Mouse (Mus musculus) heart, postnatal 25 days (tissue): ENCODE measurements at regions not wholly inside any gene's neighbourhood (a gene's known extent, or its start where the extent isn't known, plus 50 kb on each side); places are given as distances from the start of the nearest gene placed in this dataset.

ENCODE experiments used
- DNase-seq: peaks from one replicate; pipeline ENCODE4 v3.0.0; 2022; ENCODE audit warnings: low spot score
- intact Hi-C: fragments of 180-260 bp; cut with DNase I; formaldehyde crosslinking; loops from one replicate; pipeline ENCODE4 v1.15.1; 2025

DNA sequence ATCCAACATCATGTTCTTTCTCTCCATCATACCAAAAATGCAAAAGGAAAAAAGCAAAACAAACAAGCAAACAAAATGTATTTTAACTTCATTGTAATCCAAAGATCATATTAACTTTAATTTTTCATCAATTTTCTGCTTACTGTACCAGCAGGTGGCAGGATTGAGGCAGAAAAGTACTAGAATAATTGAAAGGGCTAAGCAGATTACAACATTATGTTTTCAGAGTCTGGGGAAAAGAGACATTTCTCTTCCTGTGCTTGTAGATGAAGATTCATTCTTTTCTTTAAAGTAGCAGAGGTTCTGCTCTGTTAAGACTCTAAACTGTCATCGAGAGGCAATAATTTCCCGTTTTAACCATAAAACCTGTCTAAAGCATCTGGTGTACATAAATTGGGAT lies 394.7 kb upstream of the Slitrk6 start:
- no peak for DNase-seq
- intact Hi-C loops: loop anchor here (5.0 kb wide), 1 partner anchor 523 kb away; no protein-coding TSS in a partner anchor

GRCm38 (mm10) chr14:111116600-111116999 lies 361.7 kb upstream of the Slitrk6 start:
- no peak for DNase-seq
- intact Hi-C loops: no loop called here

GRCm38 (mm10) chr14:111103579-111103978 lies 348.6 kb upstream of the Slitrk6 start:
- intact Hi-C loops: no loop called here
- DNase-seq: no peak

- DNase-seq: no peak
- intact Hi-C loops: no loop called here
These were observed 345.3 kb upstream of the Slitrk6 start for GRCm38 (mm10) chr14:111100257-111100656.

DNA sequence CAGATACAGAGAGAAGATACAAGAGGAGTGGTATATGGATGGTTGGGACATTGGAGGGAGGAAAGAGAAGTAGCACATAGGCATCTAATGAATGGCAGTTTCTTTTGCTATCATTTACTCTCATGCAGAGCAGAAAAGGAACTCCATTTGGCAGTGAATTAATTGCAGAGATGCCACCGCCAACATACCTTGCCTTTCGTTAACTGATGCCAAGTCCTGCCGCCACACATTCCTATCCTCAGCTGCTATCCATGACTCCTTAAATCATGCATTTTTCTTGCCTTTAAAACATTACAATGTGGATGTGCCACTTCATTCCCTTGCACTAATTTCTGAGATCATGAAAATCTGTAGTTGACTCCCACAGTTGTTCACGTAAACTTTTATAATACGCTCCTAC lies 341.3 kb upstream of the Slitrk6 start:
- DNase-seq: no peak
- intact Hi-C loops: no loop called here

DNA sequence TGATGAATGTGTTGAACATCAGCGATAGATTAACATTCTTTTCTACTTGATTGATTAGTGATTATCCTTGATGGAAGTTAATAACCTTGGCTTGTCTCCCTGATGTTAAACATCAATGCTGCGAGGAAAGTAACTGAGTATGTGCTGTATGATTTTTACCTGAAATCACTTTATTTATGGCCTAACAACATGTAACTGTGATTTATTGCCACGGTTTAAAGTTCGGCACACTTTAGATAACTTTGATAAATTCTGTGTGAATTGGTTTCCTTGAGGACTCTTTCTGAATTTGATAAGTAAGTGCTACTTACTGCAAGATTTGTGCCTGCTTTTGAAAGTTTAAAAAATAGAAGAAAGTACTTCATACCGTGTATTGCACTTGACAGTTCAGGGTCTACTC lies 319.6 kb upstream of the Slitrk6 start:
- intact Hi-C loops: no loop called here
- no peak for DNase-seq

DNA sequence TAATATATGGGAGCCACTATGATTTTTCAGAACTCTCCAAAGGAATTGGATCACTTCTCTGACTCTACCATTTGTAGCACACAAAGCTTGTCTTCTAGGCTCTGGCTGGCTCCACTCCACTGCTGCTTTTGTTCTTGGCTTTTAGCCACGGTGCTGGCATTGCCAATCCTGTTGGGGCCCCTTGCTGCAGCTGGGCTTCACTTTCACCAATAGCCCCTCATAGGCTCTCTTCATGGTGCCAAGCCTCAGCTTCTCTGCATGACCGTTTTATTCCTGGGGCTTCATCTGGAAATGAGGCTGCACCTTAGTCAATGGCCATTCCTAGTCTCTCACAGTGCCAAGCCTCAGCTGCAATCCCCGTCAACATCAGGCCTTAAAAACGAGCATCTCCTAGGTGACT lies 318.6 kb upstream of the Slitrk6 start:
- no peak for DNase-seq
- intact Hi-C loops: no loop called here
